Mouse (Mus musculus) MEL (cell line): ENCODE results near the gene Tshz2. TPM values are rescaled to one million over a fixed set of nuclear protein-coding genes. Genes with fewer than 3 reads are reported as not detected.

ENCODE experiments used
- DNase-seq: peaks from one replicate; pipeline ENCODE4 v3.0.0; 2011; ENCODE audit warnings: low read depth, low spot score
- H3K27ac ChIP-seq: 2 replicates; pipeline ENCODE4 v1.5.1; 2012; ENCODE audit warnings: low read depth, mild to moderate bottlenecking, control low read depth, low read length, moderate library complexity; ENCODE audit not compliant: control insufficient read depth
- H3K27me3 ChIP-seq, 2 experiments: fragments of 150-350 bp in 1 of 2; sonication (generic) in 1 of 2; 2 replicates each; pipeline ENCODE4 v1.6.1; 2012; ENCODE audit warnings: low read length in 2 of 2, mild to moderate bottlenecking in 2 of 2, improper control_type of control experiment in 1 of 2, moderate library complexity in 1 of 2; ENCODE audit not compliant: insufficient read depth in 2 of 2, control insufficient read depth in 1 of 2
- H3K36me3 ChIP-seq, 2 experiments: 2 replicates each; pipeline ENCODE4 v1.6.1; 2012 to 2014; ENCODE audit warnings: low read length in 2 of 2, improper control_type of control experiment in 1 of 2, inconsistent platforms in 1 of 2, mild to moderate bottlenecking in 1 of 2; ENCODE audit not compliant: insufficient read depth in 2 of 2, control insufficient read depth in 1 of 2
- H3K4me1 ChIP-seq, 2 experiments: fragments of 150-350 bp in 1 of 2; sonication (generic) in 1 of 2; 2 replicates each; pipeline ENCODE4 v1.6.1; 2012; ENCODE audit warnings: low read length in 2 of 2, improper control_type of control experiment in 1 of 2, mild to moderate bottlenecking in 1 of 2; ENCODE audit not compliant: insufficient read depth in 2 of 2, control insufficient read depth in 1 of 2
- H3K4me3 ChIP-seq, 2 experiments: fragments of 150-350 bp in 1 of 2; sonication (generic) in 1 of 2; 2 replicates each; pipeline ENCODE4 v1.5.1; 2012; ENCODE audit warnings: low read depth in 2 of 2, low read length in 2 of 2, mild to moderate bottlenecking in 2 of 2, moderate library complexity in 2 of 2, control low read depth in 1 of 2, improper control_type of control experiment in 1 of 2; ENCODE audit not compliant: control insufficient read depth in 1 of 2, insufficient read depth in 1 of 2
- H3K79me2 ChIP-seq: 2 replicates; pipeline ENCODE4 v1.6.1; 2012; ENCODE audit warnings: mild to moderate bottlenecking, low read length, moderate library complexity; ENCODE audit not compliant: control insufficient read depth, poor library complexity, insufficient read depth
- H3K9ac ChIP-seq: 2 replicates; pipeline ENCODE4 v1.6.1; 2012; ENCODE audit warnings: low read depth, mild to moderate bottlenecking, control low read depth, low read length, moderate library complexity; ENCODE audit not compliant: control insufficient read depth, poor library complexity, severe bottlenecking
- H3K9me3 ChIP-seq: fragments of 150-350 bp; sonication (generic); replicated peaks from 2 replicates; pipeline ENCODE4 v1.6.1; 2012; ENCODE audit warnings: mild to moderate bottlenecking, low read length, improper control_type of control experiment, moderate library complexity; ENCODE audit not compliant: insufficient read depth
- BHLHE40 ChIP-seq: IDR thresholded peaks from 2 replicates; pipeline ENCODE4 v1.6.1; 2012; ENCODE audit warnings: low read depth, mild to moderate bottlenecking, inconsistent platforms, low read length, improper control_type of control experiment, borderline replicate concordance
- CHD2 ChIP-seq: IDR thresholded peaks from 2 replicates; pipeline ENCODE4 v1.6.1; 2011; ENCODE audit warnings: low read length, improper control_type of control experiment
- E2F4 ChIP-seq: IDR thresholded peaks from 2 replicates; pipeline ENCODE4 v1.6.1; 2011; ENCODE audit warnings: low read depth, low read length, improper control_type of control experiment, borderline replicate concordance
- ETS1 ChIP-seq: IDR thresholded peaks from 2 replicates; pipeline ENCODE4 v1.6.1; 2012; ENCODE audit warnings: low read depth, mild to moderate bottlenecking, inconsistent platforms, low read length, improper control_type of control experiment, moderate library complexity
- GABPA ChIP-seq: IDR thresholded peaks from 2 replicates; pipeline ENCODE4 v1.6.1; 2012; ENCODE audit warnings: low read depth, mild to moderate bottlenecking, inconsistent platforms, low read length, improper control_type of control experiment, moderate library complexity
- JUND ChIP-seq: IDR thresholded peaks from 2 replicates; pipeline ENCODE4 v1.6.1; 2011; ENCODE audit warnings: low read depth, mild to moderate bottlenecking, improper control_type of control experiment, low read length
- MAFK ChIP-seq: IDR thresholded peaks from 2 replicates; pipeline ENCODE4 v1.6.1; 2011; ENCODE audit warnings: low read depth, mild to moderate bottlenecking, low read length, improper control_type of control experiment, borderline replicate concordance
- MAZ ChIP-seq: IDR thresholded peaks from 2 replicates; pipeline ENCODE4 v1.6.1; 2012; ENCODE audit warnings: low read depth, mild to moderate bottlenecking, inconsistent platforms, low read length, improper control_type of control experiment
- MEF2A ChIP-seq: IDR thresholded peaks from 2 replicates; pipeline ENCODE4 v1.6.1; 2014; ENCODE audit warnings: low read depth, mild to moderate bottlenecking, inconsistent platforms, low read length, improper control_type of control experiment; ENCODE audit not compliant: poor library complexity, insufficient replicate concordance, severe bottlenecking; ENCODE audit errors: extremely low read depth
- MXI1 ChIP-seq: IDR thresholded peaks from 2 replicates; pipeline ENCODE4 v1.6.1; 2011; ENCODE audit warnings: mild to moderate bottlenecking, low read depth, low read length, improper control_type of control experiment
- MYB ChIP-seq: IDR thresholded peaks from 2 replicates; pipeline ENCODE4 v1.6.1; 2011; ENCODE audit warnings: mild to moderate bottlenecking, low read depth, low read length, improper control_type of control experiment
- NELFE ChIP-seq: IDR thresholded peaks from 2 replicates; pipeline ENCODE4 v1.6.1; 2011; ENCODE audit warnings: low read depth, low read length, improper control_type of control experiment
- POLR2A ChIP-seq, 2 experiments: IDR thresholded peaks; 2 replicates each; pipeline ENCODE4 v1.6.1; 2011 to 2012; ENCODE audit warnings: low read length in 2 of 2, mild to moderate bottlenecking in 2 of 2, control low read depth in 1 of 2, improper control_type of control experiment in 1 of 2, low read depth in 1 of 2, moderate library complexity in 1 of 2; ENCODE audit not compliant: control insufficient read depth in 1 of 2, insufficient read depth in 1 of 2, poor library complexity in 1 of 2
- POLR2AphosphoS2 ChIP-seq: IDR thresholded peaks from 2 replicates; pipeline ENCODE4 v1.6.1; 2011; ENCODE audit warnings: low read length, improper control_type of control experiment
- POLR2AphosphoS5 ChIP-seq: IDR thresholded peaks from 2 replicates; pipeline ENCODE4 v1.6.1; 2012; ENCODE audit warnings: low read depth, borderline replicate concordance, mild to moderate bottlenecking, inconsistent platforms, low read length, moderate library complexity, mixed read lengths
- RAD21 ChIP-seq: IDR thresholded peaks from 2 replicates; pipeline ENCODE4 v1.6.1; 2011; ENCODE audit warnings: mild to moderate bottlenecking, low read depth, low read length, improper control_type of control experiment
- RCOR1 ChIP-seq: IDR thresholded peaks from 2 replicates; pipeline ENCODE4 v1.6.1; 2012; ENCODE audit warnings: low read depth, mild to moderate bottlenecking, inconsistent platforms, low read length, improper control_type of control experiment
- SMC3 ChIP-seq: IDR thresholded peaks from 2 replicates; pipeline ENCODE4 v1.6.1; 2011; ENCODE audit warnings: low read depth, low read length, improper control_type of control experiment
- TBP ChIP-seq: IDR thresholded peaks from 2 replicates; pipeline ENCODE4 v1.8.0; 2011; ENCODE audit warnings: low read depth, low read length, improper control_type of control experiment
- TCF12 ChIP-seq: IDR thresholded peaks from 2 replicates; pipeline ENCODE4 v1.6.1; 2014; ENCODE audit warnings: low read depth, mild to moderate bottlenecking, inconsistent platforms, low read length, improper control_type of control experiment, moderate library complexity
- polyA plus RNA-seq, 2 experiments: library from polyadenylated mRNA; stranded (reverse) in 1 of 2; unstranded in 1 of 2; fragments of >175 nt in 1 of 2; fragments of >200 nt in 1 of 2; gene quantifications; 2 replicates each; pipeline versions ENCODE4 v1.2.1 to v1.2.4; 2012; ENCODE audit warnings: low replicate concordance in 2 of 2, low read depth in 1 of 2; ENCODE audit not compliant: insufficient read length in 2 of 2, insufficient read depth in 1 of 2, missing spikeins in 1 of 2
- total RNA-seq: library from RNA; depleted of rRNA; stranded (reverse); fragments of 300-350 nt; gene quantifications from 2 replicates; pipeline ENCODE4 v1.2.3, GENCODE M21; 2012

The Tshz2 gene
- total and polyA plus RNA-seq, 3 experiments, result not detected

GRCm38 (mm10) chr2:169699141-169699540 is 66.3 kb downstream of the Tshz2 start:
- H3K9me3 ChIP-seq, result no peaks in the 10 kb centered on the region
- no peak overlapping the region for H3K27ac ChIP-seq
- no peak for DNase-seq
- H3K79me2 ChIP-seq, result no peaks in the 10 kb centered on the region
- H3K9ac ChIP-seq, result no peak overlapping the region
- H3K27me3 ChIP-seq, result no peaks in the 10 kb centered on the region
- TF ChIP-seq MEF2A, result no peak
- no peak for TF ChIP-seq POLR2AphosphoS5
- no peak for TF ChIP-seq NELFE
- TF ChIP-seq MAFK, result no peak
- TF ChIP-seq RAD21, result no peak
- TF ChIP-seq POLR2AphosphoS2, result no peak
- no peak for TF ChIP-seq GABPA
- no peak for TF ChIP-seq MYB
- TF ChIP-seq BHLHE40, result no peak
- no peak for TF ChIP-seq SMC3
- no peak for TF ChIP-seq MXI1
- TF ChIP-seq TCF12, result no peak
- TF ChIP-seq E2F4, result no peak
- no peak for TF ChIP-seq JUND
- no peak for TF ChIP-seq TBP
- no peak for TF ChIP-seq RCOR1
- no peaks in the 10 kb centered on the region for H3K4me1 ChIP-seq
- H3K4me3 ChIP-seq, result no peak overlapping the region
- H3K36me3 ChIP-seq, result no peaks in the 10 kb centered on the region

GRCm38 (mm10) chr2:169699862-169700511 is 67.2 kb downstream of the Tshz2 start:
- no peaks in the 10 kb centered on the region for H3K4me1 ChIP-seq
- no peak overlapping the region for H3K9ac ChIP-seq
- H3K27me3 ChIP-seq, result no peaks in the 10 kb centered on the region
- H3K79me2 ChIP-seq, result no peaks in the 10 kb centered on the region
- no peaks in the 10 kb centered on the region for H3K36me3 ChIP-seq
- H3K4me3 ChIP-seq, result no peak overlapping the region
- DNase-seq, result no peak
- H3K27ac ChIP-seq, result no peak overlapping the region
- TF ChIP-seq MXI1, result no peak
- no peak for TF ChIP-seq POLR2A (IDR thresholded peaks at IDR 0.05; ENCODE audit: control insufficient read depth in 1 of 2, insufficient read depth in 1 of 2, low read depth in 1 of 2, low read length in 2 of 2, poor library complexity in 1 of 2)
- no peak for TF ChIP-seq SMC3
- TF ChIP-seq ETS1, result no peak
- TF ChIP-seq NELFE, result no peak
- TF ChIP-seq CHD2, result no peak
- TF ChIP-seq MAZ, result no peak
- H3K9me3 ChIP-seq, result no peaks in the 10 kb centered on the region
